Mouse (Mus musculus) retina, embryonic 14.5 days (tissue): ENCODE data around the gene Ppp2r5c.

Source experiments
- DNase-seq: peaks from one replicate; pipeline ENCODE4 v3.0.0-alpha.2; 2015; ENCODE audit warnings: low spot score

Ppp2r5c gene

DNA sequence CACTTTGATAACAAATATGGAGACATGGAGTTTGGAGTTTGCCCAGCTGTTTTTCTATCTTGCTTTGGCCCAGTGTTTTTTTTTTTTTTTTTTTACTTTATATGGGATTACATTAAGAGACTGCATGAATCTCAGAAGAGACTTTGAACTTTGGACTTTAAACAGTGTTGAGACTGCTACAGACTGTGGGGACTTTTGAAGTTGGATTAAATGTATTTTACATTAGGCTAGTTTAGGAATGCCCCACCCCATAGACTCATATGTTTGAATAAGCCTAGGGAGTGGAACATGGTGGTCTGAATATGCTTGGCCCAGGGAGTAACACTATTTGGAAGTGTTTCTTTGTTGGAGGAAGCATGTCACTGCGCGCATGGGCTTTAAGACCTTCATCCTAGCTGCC lies 4.7 kb upstream of the Ppp2r5c start:
- DNase-seq: no peak

DNA sequence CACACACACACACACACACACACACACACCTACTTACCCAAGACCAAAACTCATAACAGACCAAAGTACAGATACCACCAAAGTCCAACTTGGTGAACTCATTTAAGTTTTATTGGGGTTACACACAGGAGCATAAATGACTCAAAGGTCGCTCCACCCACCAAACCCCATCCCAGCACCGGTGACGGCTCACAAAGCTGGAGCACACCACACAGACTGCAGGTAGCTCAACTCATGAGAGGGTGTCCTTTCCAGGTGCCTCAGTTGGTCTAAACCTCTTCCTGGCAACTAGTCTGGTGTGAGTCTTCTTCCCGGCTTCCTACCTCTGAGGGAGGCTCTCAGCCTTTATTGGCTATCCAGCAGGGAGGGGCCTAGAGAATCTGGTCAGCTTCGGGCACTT lies 2.4 kb upstream of the Ppp2r5c start:
- DNase-seq: no peak

DNA sequence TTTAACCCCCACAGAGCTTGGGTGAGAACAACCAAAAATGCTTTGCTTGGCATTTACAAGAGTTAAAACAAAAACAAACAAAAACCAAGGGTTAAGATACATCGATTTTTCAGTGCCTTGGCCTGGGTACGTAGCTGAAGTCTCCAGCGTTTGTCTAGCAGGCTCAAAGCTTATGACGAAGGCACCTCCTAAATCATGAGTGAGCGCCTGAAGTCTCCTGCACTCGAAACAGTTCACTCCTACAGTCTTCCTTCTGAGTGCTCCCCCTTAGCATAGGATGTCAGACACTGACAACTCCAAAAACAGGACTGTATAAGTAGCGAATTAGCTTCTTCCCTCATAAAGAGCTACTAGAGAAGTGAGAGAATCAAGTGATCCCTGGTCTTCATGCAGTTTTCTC lies 1.1 kb upstream of the Ppp2r5c start:
- no peak for DNase-seq

DNA sequence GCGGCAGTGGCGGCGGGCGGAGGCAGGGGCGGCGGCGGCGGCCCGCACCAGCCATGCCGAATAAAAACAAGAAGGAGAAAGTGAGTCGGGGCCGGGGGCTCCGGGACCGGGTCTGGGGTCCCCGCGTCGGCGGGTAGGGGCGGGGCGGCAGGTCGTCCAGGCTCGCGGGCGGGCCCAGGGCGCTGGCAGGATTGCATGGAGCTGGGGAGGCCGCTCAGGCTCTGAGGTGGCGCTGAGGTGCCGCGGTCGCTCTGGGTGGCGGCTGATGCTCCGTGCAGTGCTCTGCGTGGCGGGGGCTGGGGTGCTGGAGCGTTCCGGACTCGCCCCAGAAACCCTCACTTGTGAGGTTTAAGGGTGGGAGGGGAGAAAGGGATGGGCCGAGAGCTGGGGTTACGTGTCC lies 386 bp downstream of the Ppp2r5c start:
- DNase-seq: peak; percentile 51

DNA sequence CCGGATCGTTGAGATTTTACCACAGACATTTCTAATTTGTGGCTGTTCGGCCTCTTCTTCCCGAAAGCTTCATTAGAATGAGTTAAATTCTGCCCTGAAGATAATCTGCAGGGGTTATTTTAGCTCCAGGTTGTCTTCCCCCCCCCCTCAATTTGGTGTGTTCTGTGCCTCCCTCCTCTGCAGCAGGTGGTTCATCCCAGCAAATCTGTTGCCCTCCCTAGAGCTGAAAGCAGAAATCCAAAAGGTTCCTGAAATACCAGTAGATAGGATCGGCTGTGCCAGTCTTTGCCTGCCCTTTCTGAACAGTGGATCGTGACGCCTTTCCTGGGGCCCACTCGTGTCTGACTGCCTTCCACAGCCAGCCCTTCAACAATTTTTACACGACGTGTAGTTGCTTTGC lies 1.8 kb downstream of the Ppp2r5c start:
- no peak for DNase-seq

DNA sequence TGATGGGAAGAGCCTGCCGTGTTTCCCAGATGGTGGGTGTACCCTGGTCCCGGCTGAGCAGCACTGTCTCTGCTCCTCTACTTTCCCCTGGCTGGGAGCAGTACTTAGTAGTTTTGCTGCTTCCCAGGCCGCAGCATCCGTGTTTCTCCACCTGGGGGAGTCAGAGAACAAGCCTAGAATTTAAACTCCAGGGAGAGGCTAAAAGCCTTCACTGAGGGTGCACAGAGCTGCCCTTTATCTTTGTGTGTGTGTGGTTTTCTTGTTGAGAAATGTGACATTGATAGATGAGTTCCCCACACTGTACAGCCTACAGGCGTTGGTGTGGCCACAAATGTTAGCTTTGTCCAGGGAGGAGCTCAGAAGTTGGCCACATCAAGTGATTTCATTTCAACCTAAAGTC lies 7.3 kb downstream of the Ppp2r5c start:
- DNase-seq: peak; percentile 76

DNA sequence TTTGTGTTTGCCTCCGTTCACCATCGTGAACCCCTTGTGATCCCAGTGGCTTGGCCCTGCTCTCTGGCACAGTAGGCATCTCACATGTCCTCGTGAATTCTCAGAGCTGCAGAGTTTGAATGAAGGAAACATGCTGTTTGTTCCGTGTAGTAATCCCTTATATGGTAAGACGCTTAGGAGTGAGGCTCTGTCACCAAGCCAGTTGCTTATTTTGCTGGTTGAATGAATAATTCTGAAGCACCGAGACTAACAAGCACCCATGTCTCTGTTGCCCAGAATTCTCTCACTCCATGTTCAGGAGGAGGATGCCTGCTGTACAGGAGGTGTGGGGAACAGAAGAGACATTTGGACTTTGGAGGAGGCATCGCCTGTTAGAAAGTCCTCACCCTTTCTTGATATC lies 9.1 kb downstream of the Ppp2r5c start:
- no peak for DNase-seq

DNA sequence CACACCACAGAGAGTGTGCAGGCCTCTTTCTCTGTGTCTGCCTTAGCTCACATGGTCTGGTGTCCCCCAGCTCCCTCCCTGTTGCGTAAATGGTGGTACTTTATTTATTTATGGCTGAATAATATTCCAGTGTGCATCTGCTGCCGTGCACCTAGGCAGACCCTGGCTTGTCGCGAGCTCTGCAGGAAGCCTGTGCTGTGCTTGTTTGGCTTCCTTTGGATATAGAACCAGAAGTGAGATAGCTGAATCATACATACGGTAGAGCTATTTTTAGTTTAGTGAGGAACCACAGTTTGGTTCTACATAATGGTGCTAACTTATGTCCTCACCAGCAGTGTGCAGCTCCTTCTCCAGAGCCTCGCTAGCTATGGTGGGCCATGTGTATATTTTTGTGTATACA lies 11.7 kb downstream of the Ppp2r5c start:
- no peak for DNase-seq

DNA sequence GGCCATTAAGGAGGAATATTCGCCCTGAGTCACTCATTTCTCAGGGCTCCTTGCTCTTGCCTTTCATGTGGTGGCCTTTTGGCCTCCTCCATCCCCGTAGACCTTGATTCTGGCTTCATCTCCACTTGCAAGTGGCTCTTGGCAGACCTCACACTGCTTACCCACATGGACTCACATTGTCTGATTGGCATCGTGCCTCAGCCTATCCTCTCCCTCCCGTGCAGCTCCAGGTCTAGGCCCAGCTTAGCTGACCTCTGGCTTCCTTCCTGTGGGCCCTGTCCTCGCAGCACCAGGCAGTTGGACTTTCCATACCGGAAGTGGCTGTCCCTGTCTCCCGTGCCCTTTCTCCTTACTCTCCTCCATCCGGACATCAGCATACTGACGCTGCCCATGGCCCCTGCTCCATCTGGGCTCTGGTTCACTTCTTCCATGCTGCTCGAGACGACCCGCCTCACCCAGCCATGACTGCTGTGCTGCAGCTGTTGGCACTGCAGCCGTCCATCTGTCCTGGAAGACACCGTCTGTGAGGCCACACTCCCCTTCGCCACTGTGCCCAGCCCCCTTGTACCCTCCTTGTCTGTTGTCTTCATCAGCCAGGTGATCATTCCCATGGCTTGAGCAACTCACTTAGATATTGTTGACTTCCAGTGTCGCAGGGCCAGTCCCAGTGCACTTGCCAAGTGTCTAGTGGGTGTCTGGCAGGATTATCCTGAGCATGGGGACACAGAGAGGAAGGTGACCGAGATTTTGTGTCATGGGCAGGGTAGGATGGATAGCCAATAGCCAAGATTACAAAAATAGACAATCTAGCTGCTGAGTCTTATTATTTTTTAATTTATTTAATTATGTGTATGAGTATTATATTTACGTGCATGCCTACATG lies 13.7 kb downstream of the Ppp2r5c start:
- no peak for DNase-seq

DNA sequence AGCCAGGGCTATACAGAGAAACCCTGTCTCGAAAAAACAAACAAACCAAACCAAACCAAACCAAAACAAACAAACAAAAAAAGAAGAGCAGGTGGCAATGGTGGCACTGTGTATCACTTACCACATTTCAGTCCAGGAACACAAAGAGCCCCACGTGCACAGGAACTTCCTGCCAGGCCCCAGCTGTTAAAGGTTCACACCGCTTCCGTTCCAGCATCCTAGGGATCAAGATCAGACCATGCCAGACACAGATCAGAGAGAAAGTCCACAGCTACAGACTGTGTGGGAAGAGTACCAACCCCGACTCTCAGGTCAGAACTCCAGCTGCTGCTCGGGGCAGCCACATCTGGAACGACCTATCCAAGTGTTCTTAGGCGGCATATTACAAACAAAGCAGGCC lies 16.8 kb downstream of the Ppp2r5c start:
- no peak for DNase-seq

DNA sequence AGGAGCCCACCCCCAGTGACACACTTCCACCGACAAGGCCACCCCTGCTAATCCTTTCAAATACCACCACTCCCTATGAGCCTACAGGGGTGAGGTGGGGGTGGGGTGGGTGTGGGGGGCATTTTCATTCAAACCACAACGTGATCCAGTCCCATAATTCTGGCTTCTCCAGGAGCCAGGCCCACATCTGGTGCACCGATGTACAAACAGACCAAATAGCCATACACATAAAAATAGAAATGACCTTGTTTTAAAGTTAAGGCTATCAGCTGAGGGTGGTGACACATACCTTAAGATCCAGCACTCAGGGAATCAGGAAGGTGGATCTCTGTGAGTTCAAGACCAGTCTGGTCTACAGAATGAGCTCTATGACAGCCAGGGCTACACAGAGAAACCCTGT lies 24.5 kb downstream of the Ppp2r5c start:
- no peak for DNase-seq

DNA sequence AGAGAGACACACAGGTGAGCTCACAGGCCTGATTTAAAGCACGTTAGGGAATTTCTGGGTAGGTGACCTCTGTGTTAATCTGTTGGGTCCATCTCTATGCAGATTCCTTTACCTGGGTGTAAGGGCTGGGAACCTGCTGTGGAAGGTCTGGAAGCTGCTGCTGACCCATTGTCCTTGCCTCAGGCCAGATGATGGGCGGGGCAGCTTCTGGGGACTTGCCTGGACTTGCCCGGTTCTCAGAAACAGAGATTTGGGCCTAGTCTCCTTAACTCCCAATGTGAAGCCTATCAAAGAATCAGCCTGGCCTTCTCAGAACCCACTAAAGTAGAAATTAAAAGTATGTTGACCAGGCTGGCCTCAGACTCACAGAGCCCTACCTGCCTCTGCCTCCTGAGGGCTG lies 25.3 kb downstream of the Ppp2r5c start:
- no peak for DNase-seq

DNA sequence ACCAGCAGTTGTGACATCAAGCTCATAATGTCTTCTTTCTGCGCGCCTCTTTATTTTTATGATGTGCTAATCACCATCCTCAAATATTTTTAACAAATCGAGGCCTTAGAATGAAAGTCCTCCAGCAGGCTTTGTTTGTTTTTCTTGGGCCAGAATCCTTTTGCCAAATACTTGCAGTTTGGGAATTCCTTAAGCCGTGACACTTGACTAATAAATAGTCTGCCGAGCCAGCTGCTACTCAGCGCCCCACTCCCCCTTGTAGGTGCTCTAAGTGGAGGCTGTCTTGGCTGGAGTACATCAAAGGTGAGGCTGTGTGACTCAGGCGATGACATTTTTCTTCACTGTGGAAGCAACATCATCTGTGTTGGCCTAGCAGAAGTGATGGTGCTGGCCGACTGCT lies 27.6 kb downstream of the Ppp2r5c start:
- no peak for DNase-seq

DNA sequence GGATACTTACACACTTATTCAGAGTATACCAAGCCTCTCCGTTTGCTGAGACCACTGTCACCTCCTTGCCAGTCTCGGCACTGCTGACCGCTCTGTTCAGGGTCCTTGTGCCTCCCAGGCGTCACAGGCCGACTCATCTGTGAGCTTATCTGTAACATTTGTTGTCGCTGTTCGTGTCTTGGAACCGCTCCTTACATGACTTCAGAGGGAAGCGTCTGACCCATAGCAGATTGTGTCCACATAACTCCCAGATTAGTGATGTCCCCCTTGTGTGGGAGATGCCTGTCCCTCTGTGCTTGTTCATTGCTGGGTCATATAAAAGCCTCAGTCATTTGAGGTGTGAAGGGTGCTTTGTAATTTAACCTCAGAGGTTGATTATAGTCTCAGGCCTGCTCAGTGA lies 29.6 kb downstream of the Ppp2r5c start:
- DNase-seq: no peak

DNA sequence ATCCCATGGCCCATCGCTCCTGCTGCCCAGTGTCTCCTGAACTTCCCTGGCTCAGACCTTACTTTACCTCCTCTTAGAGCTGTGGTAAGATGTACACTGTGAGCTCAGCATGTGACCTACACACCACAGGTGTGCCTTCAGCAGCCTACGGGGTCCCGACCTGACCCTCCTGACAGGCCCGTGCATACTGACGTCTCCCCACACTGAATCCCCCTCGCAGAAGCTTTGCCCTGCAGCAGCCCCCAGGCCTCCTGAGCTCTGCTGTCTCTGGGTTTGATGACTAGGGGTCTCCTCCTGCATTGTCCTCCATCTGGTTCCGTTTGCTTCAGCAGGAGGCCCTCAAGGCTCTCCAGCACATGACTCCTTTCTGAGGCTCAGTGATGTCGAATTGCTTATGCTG lies 31.0 kb downstream of the Ppp2r5c start:
- DNase-seq: no peak

DNA sequence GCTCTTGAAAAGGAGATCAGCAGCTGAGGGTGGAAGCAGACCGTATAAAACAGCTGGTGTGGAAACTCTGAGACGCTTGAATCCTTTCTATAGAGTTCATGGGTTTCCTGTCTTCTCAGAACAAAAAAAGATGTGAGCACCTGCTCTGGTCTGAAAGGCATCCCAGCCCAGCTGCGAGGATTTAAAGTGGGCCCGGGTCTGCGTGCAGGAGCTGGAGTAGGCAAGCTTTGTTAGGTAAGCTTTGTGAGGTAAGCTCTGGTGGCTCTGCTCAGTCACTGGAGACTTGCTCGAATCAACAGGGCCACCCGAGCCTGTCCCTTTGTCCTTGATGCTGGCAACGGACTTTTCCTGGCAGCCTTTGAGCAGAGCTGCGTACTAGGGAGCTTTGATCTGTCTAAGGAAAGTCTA lies 31.7 kb downstream of the Ppp2r5c start:
- no peak for DNase-seq

DNA sequence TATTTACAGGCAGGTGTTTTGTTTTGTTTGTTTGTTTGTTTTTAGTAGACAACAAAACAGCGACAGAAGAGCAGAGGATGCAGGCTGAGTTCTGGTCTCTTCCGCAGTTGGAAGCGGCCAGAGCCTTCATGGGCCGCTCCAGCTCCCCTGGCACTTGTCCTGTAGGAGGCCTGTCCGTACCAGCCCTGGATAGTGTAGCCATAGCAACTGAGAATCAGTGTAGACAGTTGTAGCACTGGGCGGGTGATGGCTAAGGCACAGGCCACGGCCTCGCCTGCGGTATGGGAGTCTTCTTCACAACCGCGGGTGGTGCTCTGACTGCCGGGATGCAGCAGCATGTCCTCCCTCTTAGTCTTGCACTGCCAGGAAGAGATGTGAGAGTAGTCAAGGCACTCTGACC lies 32.3 kb downstream of the Ppp2r5c start:
- no peak for DNase-seq

DNA sequence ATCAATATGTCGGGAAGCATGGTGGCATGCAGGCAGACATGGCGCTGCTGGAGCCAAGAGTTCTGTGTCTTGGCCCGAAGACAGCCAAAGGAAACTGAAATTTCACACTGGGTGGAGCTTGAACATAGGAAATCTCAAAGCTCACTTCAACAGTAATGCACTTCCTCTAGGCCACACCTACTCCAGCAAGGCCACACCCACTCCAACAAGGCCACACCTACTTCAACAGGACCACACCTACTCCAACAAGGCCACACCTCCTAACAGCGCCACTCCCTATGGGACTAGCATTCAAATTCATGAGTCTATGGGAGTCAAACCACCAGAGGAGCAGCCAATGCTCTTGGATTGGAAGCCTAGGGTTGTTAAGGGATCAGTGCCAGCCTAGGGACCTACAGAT lies 33.8 kb downstream of the Ppp2r5c start:
- no peak for DNase-seq

DNA sequence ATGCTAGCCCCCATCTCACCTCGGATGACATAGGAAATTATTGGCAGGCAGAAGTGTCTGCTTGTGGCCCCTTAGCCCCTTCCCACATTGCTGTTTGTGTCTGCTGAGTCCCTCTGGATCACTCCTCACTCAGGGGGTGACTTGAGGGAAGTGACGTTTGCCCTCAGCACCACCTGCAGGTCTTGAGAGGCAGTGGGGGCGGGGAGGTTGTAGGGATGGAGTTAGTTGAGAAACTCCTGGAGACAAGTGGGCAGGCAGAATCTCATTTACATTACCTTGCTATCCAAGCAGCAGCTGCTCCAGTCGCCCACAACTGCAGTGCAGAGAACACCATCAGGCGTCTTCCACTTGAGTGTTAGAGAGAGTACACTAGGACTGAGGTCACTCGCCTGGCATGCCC lies 36.8 kb downstream of the Ppp2r5c start:
- no peak for DNase-seq

DNA sequence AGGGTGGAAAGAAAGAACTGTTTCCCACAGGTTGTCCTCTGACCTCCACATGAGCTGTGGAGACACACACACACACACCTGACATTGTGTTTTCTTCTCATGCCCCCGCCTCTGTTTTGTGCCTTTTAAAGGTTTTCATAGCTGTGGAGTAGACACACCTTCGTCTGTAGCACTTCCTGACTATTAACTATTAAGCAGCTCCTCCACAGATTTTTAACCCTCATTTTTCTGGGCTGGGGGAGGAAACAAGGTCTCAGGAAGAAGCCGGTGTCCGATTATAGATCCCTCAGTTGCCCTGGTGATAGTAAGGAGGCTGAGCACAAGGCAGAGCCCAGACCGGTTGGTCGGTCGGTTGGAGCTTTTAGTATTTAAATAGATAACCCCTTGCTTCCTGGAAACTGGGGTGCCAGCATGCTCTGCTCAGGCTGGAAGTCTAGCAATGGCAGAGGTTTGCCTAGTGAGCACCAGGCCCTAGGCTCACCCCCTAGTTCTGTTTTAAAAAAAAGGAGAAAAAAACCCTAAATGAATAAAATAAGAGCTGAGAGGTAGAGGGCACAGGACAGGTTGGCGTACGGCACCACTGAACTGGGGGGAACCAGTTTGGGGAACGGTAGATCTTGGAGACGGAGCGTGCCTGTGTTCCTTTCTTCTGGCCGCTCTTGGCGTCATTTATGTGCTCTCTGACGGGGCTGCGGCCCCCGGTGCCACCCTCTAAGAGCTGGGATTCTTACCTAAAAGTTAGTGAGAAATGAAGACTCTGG lies 38.1 kb downstream of the Ppp2r5c start:
- peak; percentile 37 for DNase-seq

DNA sequence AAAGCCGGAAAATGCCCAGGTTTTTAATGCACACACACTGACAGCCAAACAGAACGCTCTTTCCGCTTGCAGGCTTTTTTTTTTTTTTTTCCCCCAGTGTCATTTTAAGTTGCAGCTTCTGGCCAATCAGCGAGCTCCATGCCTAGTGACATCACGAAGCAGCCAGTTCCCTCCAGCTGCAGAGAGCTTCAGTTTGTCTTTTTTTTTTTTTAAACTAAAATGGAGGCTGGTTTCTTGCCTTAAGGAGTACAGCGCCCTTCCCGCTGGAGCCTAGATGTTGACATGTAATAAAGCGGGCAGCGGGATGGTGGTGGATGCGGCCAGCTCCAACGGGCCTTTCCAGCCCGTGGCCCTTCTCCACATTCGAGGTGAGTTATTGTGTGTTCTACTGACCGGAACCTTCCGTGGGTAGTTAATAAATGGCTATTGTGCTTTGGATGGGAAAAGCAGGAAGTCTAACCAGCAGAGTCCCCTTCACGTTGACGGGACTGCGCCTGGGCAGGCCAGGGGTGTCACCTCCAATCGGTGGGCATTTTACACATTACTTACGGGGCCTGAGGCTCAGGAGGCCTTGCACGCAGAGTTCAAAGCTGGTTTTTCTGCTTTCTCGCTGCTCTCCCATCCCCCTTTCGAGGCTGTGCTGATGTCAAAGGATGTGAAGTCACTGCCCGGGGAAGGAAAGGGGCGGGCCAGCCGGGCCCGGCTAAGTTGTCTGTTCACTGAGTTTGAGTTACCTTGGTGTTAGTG lies 38.8 kb downstream of the Ppp2r5c start:
- peak; percentile 87 for DNase-seq

DNA sequence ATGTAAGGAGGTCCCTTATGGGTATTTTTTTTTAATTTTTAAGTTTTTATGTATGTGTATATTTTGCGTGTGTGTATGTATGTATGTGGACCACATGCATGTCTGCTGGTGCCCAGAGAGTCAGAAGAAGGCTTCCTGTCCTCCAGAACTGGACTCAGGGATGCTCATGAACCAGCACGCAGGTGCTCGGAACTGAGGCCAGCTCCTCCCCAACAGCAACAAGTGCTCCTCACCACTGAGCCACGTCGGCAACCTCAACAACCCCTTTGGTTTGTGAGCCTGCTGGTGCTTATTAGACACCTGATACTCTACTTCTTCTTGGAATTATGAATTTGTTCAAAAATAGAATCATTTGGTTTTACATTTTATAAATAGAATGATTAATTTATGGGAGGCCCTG lies 39.9 kb downstream of the Ppp2r5c start:
- DNase-seq: no peak

DNA sequence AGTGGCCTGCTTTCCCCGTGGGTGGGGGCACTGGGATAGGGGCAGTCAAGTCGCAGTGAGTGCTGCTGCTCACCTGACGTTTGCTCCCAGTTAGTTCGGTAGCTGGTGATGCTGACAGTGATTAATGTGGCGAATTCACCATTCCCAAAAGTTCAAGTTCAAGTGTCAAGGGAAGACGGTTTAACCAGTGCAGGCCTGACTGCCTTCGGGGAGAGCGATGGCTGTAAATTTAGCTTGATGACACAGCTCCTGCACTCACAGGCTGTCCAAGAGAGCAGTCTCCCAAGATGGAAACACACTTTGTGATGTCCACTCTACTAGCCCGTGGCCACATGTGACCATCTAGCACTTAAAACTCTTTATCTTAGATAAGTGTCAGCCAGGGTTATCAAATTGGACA lies 41.1 kb downstream of the Ppp2r5c start:
- no peak for DNase-seq
